Mouse (Mus musculus) ovary, adult 18-20 months (tissue): ENCODE results near the gene Gm20661.
A peak's percentile ranks its signal among the peaks of the same experiment; 100 is the strongest.
"Not testable (repeated sequence)": the region's sequence is repeated elsewhere in the genome, so short reads cannot be mapped to it uniquely, and the experiment has no call there.

Experiments used
- DNase-seq: peaks from one replicate; pipeline ENCODE4 v3.0.0; 2022; ENCODE audit warnings: low spot score, mixed read lengths

Gm20661 gene

DNA sequence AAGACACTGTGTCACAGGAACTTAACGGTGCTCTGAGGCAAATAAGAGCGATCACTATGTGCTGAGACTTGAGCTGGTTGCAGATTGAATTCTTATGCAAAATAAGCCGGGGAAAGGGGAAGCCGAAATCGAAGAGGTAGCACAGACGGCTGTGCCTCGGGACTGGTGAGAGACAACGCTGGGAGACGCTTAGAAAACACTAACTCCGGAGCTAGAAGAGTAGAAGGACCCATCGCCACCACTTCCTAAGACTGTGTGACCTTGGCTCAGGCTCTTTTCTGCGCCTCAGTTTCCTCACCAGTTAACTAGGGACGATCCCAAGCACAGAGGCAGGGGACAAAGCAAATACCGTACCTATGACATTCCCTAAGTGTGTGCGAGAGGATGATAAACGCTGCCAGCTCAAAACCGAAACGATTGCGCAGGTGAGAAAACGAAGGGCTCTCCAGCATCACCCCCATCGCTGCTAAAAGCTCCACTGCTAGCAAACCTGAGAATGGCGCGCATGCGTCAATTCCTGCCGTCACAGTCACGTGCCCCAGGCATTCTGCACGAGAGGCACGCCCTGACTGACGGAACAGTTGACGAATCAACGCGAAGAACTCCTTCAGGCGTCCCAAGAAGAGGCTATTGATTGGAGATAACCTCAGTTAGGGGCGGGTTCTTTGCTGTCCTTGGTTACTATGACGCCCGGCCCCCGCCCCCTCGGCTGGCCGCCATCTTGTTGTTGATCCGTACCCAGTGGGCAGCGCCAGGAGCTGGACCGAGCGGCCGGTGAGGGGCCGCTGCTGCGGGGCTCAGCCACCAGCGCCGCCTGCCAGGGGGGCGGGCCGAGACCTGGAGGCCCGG, 19.3 kb downstream of the Gm20661 start, which contains the start of gene Ip6k1:
Gene Ip6k1 (plus strand): TSS at position 580 of the 849 bp plus-strand sequence.
- peak; percentile 100 for DNase-seq

DNA sequence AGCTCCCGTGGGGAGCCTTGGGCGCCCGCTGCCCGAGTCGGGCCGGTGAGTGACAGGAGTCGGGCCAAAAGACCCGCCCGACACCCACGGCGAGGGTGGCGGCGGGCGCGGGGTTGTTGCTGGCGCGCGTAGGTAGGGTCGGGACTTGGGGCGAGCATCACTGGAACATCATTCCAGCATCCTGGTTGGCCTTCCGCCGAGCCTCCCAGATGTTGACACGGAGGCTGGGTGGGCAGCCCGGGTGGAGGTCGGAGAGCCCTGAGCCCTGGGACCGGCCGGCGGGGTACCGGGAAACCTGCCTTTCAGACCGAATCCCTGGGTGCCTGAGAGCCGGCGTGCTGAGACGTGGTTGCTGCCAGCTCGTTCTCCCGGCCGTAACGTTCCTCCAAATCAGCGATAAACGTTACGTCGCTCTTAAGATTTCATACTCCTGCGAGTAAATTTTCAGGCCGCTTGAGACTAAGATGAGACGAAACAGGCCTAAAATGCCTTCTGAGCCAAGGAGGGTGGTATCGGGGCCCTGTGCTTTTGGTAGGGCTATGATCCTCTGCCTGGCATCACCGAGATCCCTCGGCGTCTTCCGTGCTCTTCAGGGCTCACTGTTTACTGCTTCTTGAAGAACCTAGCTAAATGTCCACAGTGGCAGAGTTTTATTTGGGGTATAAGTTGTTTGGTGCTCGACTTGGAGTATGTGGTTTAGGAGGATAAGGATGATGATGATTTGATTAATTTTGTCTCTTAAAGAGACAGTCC, 20.1 kb downstream of the Gm20661 start:
- DNase-seq: no peak

DNA sequence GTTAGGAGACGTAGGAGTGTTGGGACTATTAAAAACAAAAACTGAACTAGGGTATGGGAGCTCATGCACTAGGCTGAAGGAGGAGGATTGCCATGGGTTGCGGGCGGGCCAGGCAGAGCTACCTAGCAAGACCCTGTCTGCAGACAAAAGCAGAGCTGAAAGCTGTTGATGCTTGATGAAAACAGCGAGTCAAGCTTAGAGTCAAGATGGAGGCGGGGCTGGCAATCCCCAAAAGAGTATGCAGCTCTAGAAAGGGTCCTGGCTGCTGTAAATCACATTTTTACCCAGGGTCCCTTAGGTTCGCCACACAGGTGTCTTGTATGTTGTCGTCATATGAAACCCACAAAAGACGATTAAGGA, 20.7 kb downstream of the Gm20661 start:
- no peak for DNase-seq

DNA sequence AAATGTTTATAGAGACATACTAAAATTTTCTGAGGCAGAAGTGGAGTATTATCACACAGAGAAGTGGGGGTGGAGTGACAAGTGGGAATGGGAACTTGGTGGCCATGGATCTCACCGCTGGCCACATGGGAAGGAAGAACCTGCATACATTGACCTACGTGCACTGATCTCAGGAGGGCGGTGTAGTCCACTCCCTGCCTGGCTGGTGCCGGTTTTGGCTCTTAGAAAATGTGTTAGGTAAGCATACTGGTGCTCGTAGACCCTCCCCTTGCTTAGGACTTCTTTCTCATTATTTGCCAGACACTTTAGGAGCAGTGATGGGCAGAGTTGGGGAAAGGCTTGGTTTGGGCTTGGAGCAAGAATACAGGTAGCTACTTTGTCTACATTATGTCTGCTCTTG, 25.2 kb downstream of the Gm20661 start:
- DNase-seq: no peak

GRCm38 (mm10) chr9:108010385-108010784, 27.5 kb downstream of the Gm20661 start:
- DNase-seq: no peak

DNA sequence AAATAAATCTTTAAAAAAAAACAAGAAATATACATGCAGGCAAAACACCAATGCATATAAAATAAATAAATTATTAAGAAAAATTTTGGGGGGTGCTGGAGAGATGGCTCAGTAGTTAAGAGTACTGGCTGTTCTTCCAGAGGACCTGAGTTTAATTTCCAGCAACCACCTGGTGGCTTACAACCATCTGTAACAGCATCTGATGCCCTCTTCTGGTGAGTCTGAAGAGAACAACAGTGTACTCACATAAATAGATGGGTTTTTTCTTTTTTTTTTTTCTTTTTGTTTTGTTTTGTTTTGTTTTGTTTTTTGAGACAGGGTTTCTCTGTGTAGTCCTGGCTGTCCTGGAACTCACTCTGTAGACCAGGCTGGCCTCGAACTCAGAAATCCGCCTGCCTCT, 30.7 kb downstream of the Gm20661 start:
- DNase-seq: not testable (repeated sequence)

GRCm38 (mm10) chr9:108017127-108017526, 34.3 kb downstream of the Gm20661 start:
- DNase-seq: no peak

GRCm38 (mm10) chr9:108020741-108021140, 37.9 kb downstream of the Gm20661 start:
- no peak for DNase-seq

GRCm38 (mm10) chr9:108023216-108023615, 40.4 kb downstream of the Gm20661 start:
- DNase-seq: no peak

DNA sequence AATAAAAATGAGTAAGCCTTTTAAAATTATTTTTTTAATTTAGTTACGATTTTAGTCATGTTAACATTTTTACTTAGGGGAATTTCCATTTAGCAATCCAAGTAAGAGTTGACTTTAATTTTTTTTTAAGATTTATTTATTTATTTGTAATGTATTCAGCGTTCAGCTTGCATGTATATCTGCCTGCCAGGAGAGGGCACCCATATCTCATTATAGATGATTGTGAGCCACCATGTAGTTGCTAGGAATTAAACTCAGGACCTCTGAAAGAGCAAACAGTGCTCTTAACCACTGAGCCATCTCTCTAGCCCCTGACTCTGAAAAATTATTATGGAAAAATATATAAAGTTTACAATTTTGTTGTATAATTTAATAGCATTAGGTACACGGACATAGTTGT, 43.7 kb downstream of the Gm20661 start:
- DNase-seq: no peak

DNA sequence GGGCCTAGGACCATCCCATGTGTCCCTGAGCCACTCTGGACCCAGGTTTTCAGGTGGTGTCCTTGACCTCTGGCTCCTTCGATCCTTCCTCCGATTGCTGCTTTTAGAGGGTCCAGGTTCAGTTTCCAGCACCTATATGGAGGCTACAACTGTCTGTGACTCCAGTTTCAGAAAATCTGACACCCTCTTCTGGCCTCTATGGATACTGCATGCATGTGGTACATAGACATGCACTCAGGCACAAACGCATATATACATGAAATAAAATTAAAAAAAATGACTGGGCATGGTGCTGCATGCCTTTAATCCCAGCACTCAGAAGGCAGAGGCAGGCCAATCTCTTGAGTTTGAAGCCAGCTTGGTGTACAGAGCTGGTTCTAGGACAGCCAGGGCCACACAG, 45.0 kb downstream of the Gm20661 start:
- no peak for DNase-seq

DNA sequence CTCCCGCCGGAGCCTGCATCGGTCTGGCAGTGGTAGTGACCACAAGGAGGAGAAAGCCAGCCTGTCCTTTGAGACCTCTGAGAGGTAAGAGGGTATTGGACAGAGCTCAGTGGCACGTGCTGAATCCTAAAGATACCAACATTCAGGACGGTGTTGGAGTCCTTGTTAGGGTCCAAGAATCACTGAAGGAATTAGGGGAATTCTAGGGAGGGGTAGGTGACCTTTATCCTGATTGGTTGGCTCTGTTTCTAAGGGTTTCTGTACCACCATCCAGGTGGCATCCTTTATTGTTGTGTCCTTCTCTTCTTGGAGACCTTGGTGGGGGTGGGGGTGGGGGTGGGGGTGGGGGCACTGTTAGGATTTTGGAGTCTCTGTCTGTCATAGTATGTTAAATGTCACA, 49.3 kb downstream of the Gm20661 start:
- no peak for DNase-seq

DNA sequence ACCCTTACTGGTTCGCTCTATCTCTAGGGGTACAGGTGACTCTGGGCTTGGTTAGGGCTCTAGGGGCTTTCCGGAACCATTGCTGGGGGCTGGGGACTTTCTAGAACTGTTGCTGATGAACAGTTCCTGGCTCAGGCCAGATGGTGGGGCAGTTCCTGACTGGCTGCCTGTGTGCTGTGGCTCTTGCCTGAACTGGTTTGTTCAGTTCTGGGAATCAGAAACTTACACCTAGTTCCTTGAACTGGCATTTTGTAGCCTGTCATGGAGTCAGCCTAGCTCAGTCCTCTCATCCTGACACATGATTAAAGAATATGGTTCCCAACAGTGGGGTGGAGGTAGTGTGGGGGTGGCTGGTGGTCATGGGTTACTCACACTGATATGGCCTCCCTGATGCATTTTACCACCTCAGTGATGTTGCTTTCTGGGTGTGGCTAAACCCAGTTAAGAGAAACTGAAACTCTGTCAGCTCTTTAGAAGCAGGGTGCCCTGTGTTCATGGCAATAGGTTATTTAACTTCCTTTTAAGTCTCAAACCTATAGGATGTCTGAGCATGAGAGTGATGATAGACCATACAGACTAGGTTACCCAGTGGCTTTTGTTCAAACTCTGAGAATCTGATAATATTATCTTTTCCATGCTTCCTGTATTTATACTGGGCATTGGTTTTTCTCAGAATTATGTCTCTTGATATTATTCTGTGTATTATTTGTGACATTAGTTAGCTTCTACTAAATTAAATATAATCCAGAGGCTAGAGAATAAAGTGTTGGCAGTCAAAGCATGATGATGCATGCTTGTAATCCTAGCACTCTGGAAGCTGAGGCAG, 52.7 kb downstream of the Gm20661 start:
- DNase-seq: no peak
